Mouse (Mus musculus) right cerebral cortex, adult 18-20 months (tissue): Measurements from ENCODE around the gene Pcdh15.

Source experiments
- DNase-seq: peaks from one replicate; pipeline ENCODE4 v3.0.0; 2022; ENCODE audit warnings: mixed read lengths

Pcdh15 gene

GRCm38 (mm10) chr10:73984057-73984456, 884.9 kb downstream of the Pcdh15 start:
- DNase-seq: no peak

GRCm38 (mm10) chr10:74008836-74009235, 909.7 kb downstream of the Pcdh15 start:
- no peak for DNase-seq

- DNase-seq: no peak
Measured at GRCm38 (mm10) chr10:74023091-74023490, 923.9 kb downstream of the Pcdh15 start.

GRCm38 (mm10) chr10:74053059-74053458, 953.9 kb downstream of the Pcdh15 start:
- peak; percentile 43 for DNase-seq

GRCm38 (mm10) chr10:74086653-74087052, 987.5 kb downstream of the Pcdh15 start:
- DNase-seq: no peak

- peak; percentile 13 for DNase-seq
Measured at GRCm38 (mm10) chr10:74098296-74098695, 999.2 kb downstream of the Pcdh15 start.

GRCm38 (mm10) chr10:74114107-74114506, 1015.0 kb downstream of the Pcdh15 start:
- no peak for DNase-seq

GRCm38 (mm10) chr10:74116817-74117216, 1017.7 kb downstream of the Pcdh15 start:
- DNase-seq: no peak

GRCm38 (mm10) chr10:74123421-74123820, 1024.3 kb downstream of the Pcdh15 start:
- no peak for DNase-seq

- no peak for DNase-seq
Measured at GRCm38 (mm10) chr10:74129192-74129591, 1030.0 kb downstream of the Pcdh15 start.

GRCm38 (mm10) chr10:74129665-74130064, 1030.5 kb downstream of the Pcdh15 start:
- DNase-seq: no peak

- DNase-seq: no peak
Measured at GRCm38 (mm10) chr10:74130805-74131204, 1031.7 kb downstream of the Pcdh15 start.

GRCm38 (mm10) chr10:74147966-74148365, 1048.8 kb downstream of the Pcdh15 start:
- peak; percentile 38 for DNase-seq

GRCm38 (mm10) chr10:74181921-74182320, 1082.8 kb downstream of the Pcdh15 start:
- DNase-seq: no peak

GRCm38 (mm10) chr10:74203650-74204049, 1104.5 kb downstream of the Pcdh15 start:
- DNase-seq: peak; percentile 23

GRCm38 (mm10) chr10:74217268-74217667, 1118.1 kb downstream of the Pcdh15 start:
- no peak for DNase-seq

GRCm38 (mm10) chr10:74220439-74220838, 1121.3 kb downstream of the Pcdh15 start:
- no peak for DNase-seq

GRCm38 (mm10) chr10:74257716-74258446, 1158.7 kb downstream of the Pcdh15 start:
- no peak for DNase-seq

GRCm38 (mm10) chr10:74258639-74259038, 1159.5 kb downstream of the Pcdh15 start:
- DNase-seq: no peak

GRCm38 (mm10) chr10:74269637-74270269, 1170.6 kb downstream of the Pcdh15 start:
- DNase-seq: no peak

- DNase-seq: no peak
Measured at GRCm38 (mm10) chr10:74270894-74271293, 1171.8 kb downstream of the Pcdh15 start.

- DNase-seq: no peak
Measured at GRCm38 (mm10) chr10:74304120-74304519, 1205.0 kb downstream of the Pcdh15 start.

- DNase-seq: no peak
Measured at GRCm38 (mm10) chr10:74305439-74306158, 1206.5 kb downstream of the Pcdh15 start.

- DNase-seq: no peak
Measured at GRCm38 (mm10) chr10:74307035-74307434, 1207.9 kb downstream of the Pcdh15 start.
